ENCODE assay signal across 9 mouse cellular contexts in genomic region chr11:70778058-70778457, GRCm38 (mm10). TPM values are rescaled to one million over a fixed set of nuclear protein-coding genes. Genes with fewer than 3 reads are reported as not detected.
A peak's percentile ranks its signal among the peaks of the same experiment; 100 is the strongest.
DNase-seq lines count a peak whose midpoint lies in the region; ATAC-seq and TF ChIP-seq lines count a peak whose summit lies in the region.
"Not testable (repeated sequence)": the region's sequence is repeated elsewhere in the genome, so short reads cannot be mapped to it uniquely, and the experiment has no call there.
"Had no signal": no experiment of that assay in that cellular context is flagged by ENCODE, and none has a peak within 500 bp of the region (broad histone marks: within the 10 kb centered on the region; RNA-seq: fewer than 3 reads in every experiment).

No protein-coding gene starts in this region.

- H3K4me1 ChIP-seq in hindbrain, postnatal 0 days (ENCODE audit: insufficient read depth, low read length), result not testable (repeated sequence)

- H3K4me3 ChIP-seq in hindbrain, postnatal 0 days (ENCODE audit: low read length); layer of hippocampus, adult 2 months: not testable (repeated sequence)

- TF ChIP-seq CTCF in brain, embryonic 14.5 days (IDR thresholded peaks at IDR 0.05; ENCODE audit: borderline replicate concordance, extremely low read depth, insufficient read depth, insufficient read length), result 0 out of 2 replicates have a peak, but pooled peaks have one; percentile 4
- TF ChIP-seq CTCF in hindbrain, postnatal 0 days (IDR thresholded peaks at IDR 0.05; ENCODE audit: low read depth), result peak; percentile 64
- peak; percentile 78 for TF ChIP-seq CTCF in layer of hippocampus, adult 2 months (conservative IDR thresholded peaks at IDR 0.05)

- peak; percentile 83 for DNase-seq in A20 (ENCODE audit: low read depth, low spot score)
- peak; percentile 56 for DNase-seq in MEL-GATA-1-ER (ENCODE audit: extremely low read depth, low read depth)
- peak; percentile 55 for DNase-seq in brain, embryonic 14.5 days (ENCODE audit: low read depth)
- DNase-seq in fibroblast of lung, adult 2 months (ENCODE audit: low read depth), result peak; percentile 31
- peak; percentile 73 for DNase-seq in hindbrain, postnatal 0 days (ENCODE audit: low spot score)
- not testable (repeated sequence) for DNase-seq in layer of hippocampus, adult 2 months (ENCODE audit: low spot score in 2 of 2)
- DNase-seq in lung, postnatal 25 days (ENCODE audit: low spot score), result peak; percentile 38
- peak; percentile 71 for DNase-seq in retina, embryonic 14.5 days (ENCODE audit: low spot score)

- not testable (repeated sequence) for H3K9ac ChIP-seq in hindbrain, postnatal 0 days (replicated peaks; ENCODE audit: low read length)

- H3K27ac ChIP-seq in hindbrain, postnatal 0 days; layer of hippocampus, adult 2 months: not testable (repeated sequence)

- H3K36me3 ChIP-seq in hindbrain, postnatal 0 days (ENCODE audit: insufficient read depth, low read length), result not testable (repeated sequence)

- TF ChIP-seq POLR2A in brain, embryonic 14.5 days (IDR thresholded peaks at IDR 0.05; ENCODE audit: borderline replicate concordance, extremely low read depth, insufficient read depth, insufficient read length, poor library complexity, severe bottlenecking), result not testable (repeated sequence)

- H3K27me3 ChIP-seq in hindbrain, postnatal 0 days (ENCODE audit: insufficient read depth, low read length), result not testable (repeated sequence)

- 27% methylated on average over 6 of the region's 6 CpGs for WGBS in hindbrain, postnatal 0 days

- not testable (repeated sequence) for H3K9me3 ChIP-seq in hindbrain, postnatal 0 days (ENCODE audit: low read length)

- not testable (repeated sequence) for H3K4me2 ChIP-seq in hindbrain, postnatal 0 days (ENCODE audit: low read depth, low read length)

- ATAC-seq in hindbrain, postnatal 0 days, result peak; percentile 59

RNA-seq across cellular contexts. Expression of gene Zfp3, which starts 14.0 kb away (rescaled TPM):
- 5.8 and 7.7 TPM in 2 replicates for polyA plus RNA-seq in brain, embryonic 14.5 days (2012; rRNA removed)
- total RNA-seq in hindbrain, postnatal 0 days (2014; rRNA removed), result 6.8 and 9.8 TPM in 2 replicates
- 10.2 and 11.2 TPM in 2 replicates for polyA plus RNA-seq in hindbrain, postnatal 0 days (2015; fragmentation: Nextera tagmentation; extraction: Ambion mirVana)
- total RNA-seq in layer of hippocampus, adult 2 months (2021), result 10 to 100 TPM; 23.8 TPM

RNA-seq across cellular contexts. Expression of gene Scimp, which starts 34.3 kb away (rescaled TPM):
- not detected in 2 replicates for polyA plus RNA-seq in brain, embryonic 14.5 days (2012; rRNA removed)
- not detected in 2 replicates for total RNA-seq in hindbrain, postnatal 0 days (2014; rRNA removed)
- polyA plus RNA-seq in hindbrain, postnatal 0 days (2015; fragmentation: Nextera tagmentation; extraction: Ambion mirVana), result 0.14 TPM in 1 of 2 replicates, not detected in the other
- total RNA-seq in layer of hippocampus, adult 2 months (2021), result not detected
- total RNA-seq: layer of hippocampus, adult 18-20 months had no signal

Comparison
In these comparisons a context has a peak if more than half of its experiments do, and no peak if none do; other contexts are left out.
1. CTCF ChIP-seq: peak in every context shown above with its lines; median percentile 78 in layer of hippocampus, adult 2 months; 64 in hindbrain, postnatal 0 days; 4 in brain, embryonic 14.5 days.